Mouse (Mus musculus) embryonic fibroblast, embryonic 13.5 days (primary cell): ENCODE measurements at regions not wholly inside any gene's neighbourhood (a gene's known extent, or its start where the extent isn't known, plus 50 kb on each side); places are given as distances from the start of the nearest gene placed in this dataset.

Experiments used
- CTCF ChIP-seq: IDR thresholded peaks from 2 replicates; pipeline ENCODE4 v1.5.1; 2011; ENCODE audit warnings: mild to moderate bottlenecking, control low read depth, low read length, moderate library complexity, borderline replicate concordance; ENCODE audit not compliant: insufficient read depth
- POLR2A ChIP-seq: IDR thresholded peaks from 2 replicates; pipeline ENCODE4 v1.6.1; 2011; ENCODE audit warnings: low read depth, mild to moderate bottlenecking, control low read depth, low read length, moderate library complexity

- TF ChIP-seq POLR2A: no peak
- no peak for TF ChIP-seq CTCF
These were observed 130.5 kb upstream of the C1qtnf7 start for GRCm38 (mm10) chr5:43384689-43385375.
